In genomic region chr9:70817396-70817795, GRCm38 (mm10) we compare ENCODE assay signal across 17 mouse cellular contexts.
DNase-seq lines count a peak whose midpoint lies in the region; ATAC-seq and TF ChIP-seq lines count a peak whose summit lies in the region.
"Had no signal": no experiment of that assay in that cellular context is flagged by ENCODE, and none has a peak within 500 bp of the region (broad histone marks: within the 10 kb centered on the region; RNA-seq: fewer than 3 reads in every experiment).

No protein-coding gene starts in this region.

- peak overlapping the region; percentile 54; the same call in 1 of the 2 replicates for H3K27ac ChIP-seq in hindbrain, embryonic 10.5 days
- no peak overlapping the region for H3K27ac ChIP-seq in hindbrain, embryonic 11.5 days (ENCODE audit: low read depth, low read length)
- 0 out of 2 replicates have a peak overlapping the region, but pooled peaks have one; percentile 2 for H3K27ac ChIP-seq in midbrain, embryonic 11.5 days (ENCODE audit: low read depth, low read length)
- H3K27ac ChIP-seq in midbrain, postnatal 0 days (ENCODE audit: low read depth, low read length), result no peak overlapping the region
- H3K27ac ChIP-seq in limb, embryonic 10.5 days, result 0 out of 2 replicates have a peak overlapping the region, but pooled peaks have one; percentile 2
- no peak overlapping the region for H3K27ac ChIP-seq in forebrain, postnatal 0 days (ENCODE audit: low read depth, low read length)
- H3K27ac ChIP-seq: embryonic facial prominence, embryonic 13.5 days; heart, embryonic 15.5 days had no signal

- H3K4me1 ChIP-seq in hindbrain, embryonic 10.5 days (replicated peaks), result peaks cover 29% of the 10 kb centered on the region
- no peaks in the 10 kb centered on the region for H3K4me1 ChIP-seq in hindbrain, embryonic 11.5 days (replicated peaks; ENCODE audit: control insufficient read depth, insufficient read depth, low read length)
- H3K4me1 ChIP-seq in midbrain, embryonic 11.5 days (ENCODE audit: control insufficient read depth, insufficient read depth, low read length), result 0 out of 2 replicates have a peak, but pooled peaks cover 3% of the 10 kb centered on the region
- peaks cover 3% of the 10 kb centered on the region; the same call in 1 of the 2 replicates for H3K4me1 ChIP-seq in midbrain, postnatal 0 days (ENCODE audit: insufficient read depth, low read length)
- H3K4me1 ChIP-seq in limb, embryonic 10.5 days, result peaks cover 23% of the 10 kb centered on the region
- H3K4me1 ChIP-seq in forebrain, postnatal 0 days (ENCODE audit: insufficient read depth), result no peaks in the 10 kb centered on the region

- no peak for TF ChIP-seq CTCF in midbrain, postnatal 0 days (IDR thresholded peaks at IDR 0.05)
- TF ChIP-seq CTCF in forebrain, postnatal 0 days (IDR thresholded peaks at IDR 0.05; ENCODE audit: low read depth), result no peak

- no peak for DNase-seq in hindbrain, embryonic 10.5 days (ENCODE audit: low spot score)
- no peak for DNase-seq in hindbrain, embryonic 11.5 days (ENCODE audit: low spot score)
- peak; percentile 77 for DNase-seq in midbrain, embryonic 11.5 days (ENCODE audit: low spot score, missing footprints)
- no peak for DNase-seq in midbrain, postnatal 0 days (ENCODE audit: low spot score)
- DNase-seq in limb, embryonic 10.5 days (ENCODE audit: low spot score), result no peak
- DNase-seq in retina, postnatal 1 day, result peak; percentile 74
- DNase-seq in heart, adult 9 months (ENCODE audit: low spot score in 2 of 2), result no peak
- no peak for DNase-seq in forebrain, postnatal 0 days
- DNase-seq: adrenal gland, postnatal 10 days; cerebellum, postnatal 14 days; gastrocnemius, postnatal 14 days; kidney, postnatal 10 days; lung, embryonic 14.5 days had no signal

- H3K27me3 ChIP-seq in hindbrain, embryonic 10.5 days (ENCODE audit: insufficient read depth, poor library complexity, severe bottlenecking), result no peaks in the 10 kb centered on the region
- H3K27me3 ChIP-seq in hindbrain, embryonic 11.5 days (ENCODE audit: control insufficient read depth, insufficient read depth, low read length), result no peaks in the 10 kb centered on the region
- H3K27me3 ChIP-seq in midbrain, embryonic 11.5 days (ENCODE audit: control insufficient read depth, insufficient read depth, low read length), result no peaks in the 10 kb centered on the region
- H3K27me3 ChIP-seq in midbrain, postnatal 0 days (ENCODE audit: insufficient read depth, low read length), result no peaks in the 10 kb centered on the region
- H3K27me3 ChIP-seq in limb, embryonic 10.5 days (ENCODE audit: low read depth, poor library complexity, severe bottlenecking), result no peaks in the 10 kb centered on the region
- no peaks in the 10 kb centered on the region for H3K27me3 ChIP-seq in forebrain, postnatal 0 days (ENCODE audit: insufficient read depth, low read length)
- H3K27me3 ChIP-seq: embryonic facial prominence, embryonic 13.5 days; heart, embryonic 15.5 days had no signal

- no peak overlapping the region for H3K4me3 ChIP-seq in hindbrain, embryonic 10.5 days
- no peak overlapping the region for H3K4me3 ChIP-seq in hindbrain, embryonic 11.5 days (ENCODE audit: low read depth, low read length)
- H3K4me3 ChIP-seq in midbrain, embryonic 11.5 days (ENCODE audit: low read depth, low read length), result no peak overlapping the region
- no peak overlapping the region for H3K4me3 ChIP-seq in midbrain, postnatal 0 days (ENCODE audit: low read depth, low read length)
- H3K4me3 ChIP-seq in limb, embryonic 10.5 days, result no peak overlapping the region
- no peak overlapping the region for H3K4me3 ChIP-seq in forebrain, postnatal 0 days (ENCODE audit: low read depth, low read length)
- H3K4me3 ChIP-seq: embryonic facial prominence, embryonic 13.5 days; heart, embryonic 15.5 days had no signal

- H3K4me2 ChIP-seq in hindbrain, embryonic 11.5 days (replicated peaks; ENCODE audit: low read depth, low read length), result no peak overlapping the region
- H3K4me2 ChIP-seq in midbrain, embryonic 11.5 days, result no peak overlapping the region
- no peak overlapping the region for H3K4me2 ChIP-seq in midbrain, postnatal 0 days (ENCODE audit: low read depth, low read length, poor library complexity, severe bottlenecking)
- H3K4me2 ChIP-seq in forebrain, postnatal 0 days (ENCODE audit: low read depth), result no peak overlapping the region
- H3K4me2 ChIP-seq: embryonic facial prominence, embryonic 13.5 days; heart, embryonic 15.5 days; lung, embryonic 14.5 days had no signal

- WGBS in hindbrain, embryonic 10.5 days, result 29% methylated on average over 1 of the region's 1 CpGs
- 27% methylated on average over 1 of the region's 1 CpGs for WGBS in hindbrain, embryonic 11.5 days
- 44% methylated on average over 1 of the region's 1 CpGs for WGBS in midbrain, embryonic 11.5 days
- WGBS in midbrain, postnatal 0 days, result 25% methylated on average over 1 of the region's 1 CpGs
- 64% methylated on average over 1 of the region's 1 CpGs for WGBS in limb, embryonic 10.5 days
- 41% methylated on average over 1 of the region's 1 CpGs for WGBS in forebrain, postnatal 0 days

- ATAC-seq in hindbrain, embryonic 11.5 days (ENCODE audit: low FRiP score), result no peak
- no peak for ATAC-seq in midbrain, embryonic 11.5 days (ENCODE audit: low FRiP score)
- no peak for ATAC-seq in midbrain, postnatal 0 days (ENCODE audit: low FRiP score)
- no peak for ATAC-seq in forebrain, postnatal 0 days
- ATAC-seq: forebrain, embryonic 14.5 days; inflammation-experienced regulatory T-cells, adult 6 months had no signal

- H3K9ac ChIP-seq in hindbrain, embryonic 11.5 days (ENCODE audit: low read depth, low read length), result no peak overlapping the region
- H3K9ac ChIP-seq in midbrain, embryonic 11.5 days (ENCODE audit: low read length), result no peak overlapping the region
- H3K9ac ChIP-seq in midbrain, postnatal 0 days (replicated peaks; ENCODE audit: low read length, poor library complexity, severe bottlenecking), result no peak overlapping the region
- H3K9ac ChIP-seq in forebrain, postnatal 0 days, result no peak overlapping the region
- H3K9ac ChIP-seq: embryonic facial prominence, embryonic 13.5 days; heart, embryonic 15.5 days; lung, embryonic 14.5 days had no signal

- H3K36me3 ChIP-seq in hindbrain, embryonic 10.5 days, result no peaks in the 10 kb centered on the region
- no peaks in the 10 kb centered on the region for H3K36me3 ChIP-seq in hindbrain, embryonic 11.5 days (ENCODE audit: control insufficient read depth, insufficient read depth, low read length)
- H3K36me3 ChIP-seq in midbrain, embryonic 11.5 days (ENCODE audit: control insufficient read depth, insufficient read depth, low read length), result no peaks in the 10 kb centered on the region
- H3K36me3 ChIP-seq in midbrain, postnatal 0 days (ENCODE audit: insufficient read depth, low read length), result no peaks in the 10 kb centered on the region
- no peaks in the 10 kb centered on the region for H3K36me3 ChIP-seq in limb, embryonic 10.5 days
- H3K36me3 ChIP-seq in forebrain, postnatal 0 days (ENCODE audit: insufficient read depth), result no peaks in the 10 kb centered on the region
- H3K36me3 ChIP-seq: embryonic facial prominence, embryonic 13.5 days; heart, embryonic 15.5 days had no signal

- no peaks in the 10 kb centered on the region for H3K9me3 ChIP-seq in hindbrain, embryonic 10.5 days
- no peaks in the 10 kb centered on the region for H3K9me3 ChIP-seq in hindbrain, embryonic 11.5 days (ENCODE audit: control insufficient read depth, low read length)
- no peaks in the 10 kb centered on the region for H3K9me3 ChIP-seq in midbrain, embryonic 11.5 days (ENCODE audit: control insufficient read depth, low read length)
- no peaks in the 10 kb centered on the region for H3K9me3 ChIP-seq in midbrain, postnatal 0 days (ENCODE audit: low read length)
- H3K9me3 ChIP-seq in limb, embryonic 10.5 days (replicated peaks), result no peaks in the 10 kb centered on the region
- H3K9me3 ChIP-seq in forebrain, postnatal 0 days (ENCODE audit: low read length), result no peaks in the 10 kb centered on the region
- H3K9me3 ChIP-seq: embryonic facial prominence, embryonic 13.5 days; heart, embryonic 15.5 days had no signal

Comparison
In these comparisons a context has a peak if more than half of its experiments do, and no peak if none do; other contexts are left out.
1. DNase-seq: peak in midbrain, embryonic 11.5 days (single experiment) and retina, postnatal 1 day (single experiment); none in hindbrain, embryonic 10.5 days (single experiment), hindbrain, embryonic 11.5 days (single experiment), midbrain, postnatal 0 days (single experiment), limb, embryonic 10.5 days (single experiment), heart, adult 9 months (0 of 2) and forebrain, postnatal 0 days (single experiment).
2. H3K27ac ChIP-seq: peak in hindbrain, embryonic 10.5 days (single experiment), midbrain, embryonic 11.5 days (single experiment) and limb, embryonic 10.5 days (single experiment); none in hindbrain, embryonic 11.5 days (single experiment), midbrain, postnatal 0 days (single experiment) and forebrain, postnatal 0 days (single experiment).